ENCODE assay signal across 10 mouse cellular contexts in genomic region chr7:79312246-79312645, GRCm38 (mm10). TPM values are rescaled to one million over a fixed set of nuclear protein-coding genes. Genes with fewer than 3 reads are reported as not detected.
A peak's percentile ranks its signal among the peaks of the same experiment; 100 is the strongest.
DNase-seq lines count a peak whose midpoint lies in the region; ATAC-seq and TF ChIP-seq lines count a peak whose summit lies in the region.
"Had no signal": no experiment of that assay in that cellular context is flagged by ENCODE, and none has a peak within 500 bp of the region (broad histone marks: within the 10 kb centered on the region; RNA-seq: fewer than 3 reads in every experiment).

No protein-coding gene starts in this region.

- DNase-seq in forebrain, embryonic 10.5 days (ENCODE audit: extremely low spot score, low spot score) = no peak
- DNase-seq in neural tube, embryonic 11.5 days (ENCODE audit: low spot score) = no peak
- DNase-seq in neural tube, embryonic 10.5 days (ENCODE audit: extremely low spot score, low spot score) = no peak
- no peak for DNase-seq in stomach, postnatal 0 days (ENCODE audit: low spot score)
- no peak for DNase-seq in layer of hippocampus, adult 8-10 months (ENCODE audit: low spot score in 2 of 2)
- no peak for DNase-seq in retina, embryonic 14.5 days (ENCODE audit: low spot score)
- DNase-seq: kidney, adult 8-10 months had no signal

- no peaks in the 10 kb centered on the region for H3K27me3 ChIP-seq in forebrain, embryonic 10.5 days (ENCODE audit: poor library complexity, severe bottlenecking)
- no peaks in the 10 kb centered on the region for H3K27me3 ChIP-seq in forebrain, embryonic 12.5 days
- no peaks in the 10 kb centered on the region for H3K27me3 ChIP-seq in neural tube, embryonic 11.5 days (ENCODE audit: control insufficient read depth, insufficient read depth, low read length)
- no peaks in the 10 kb centered on the region for H3K27me3 ChIP-seq in liver, embryonic 12.5 days (replicated peaks)
- H3K27me3 ChIP-seq in stomach, postnatal 0 days (ENCODE audit: control insufficient read depth, insufficient read depth, low read length) = no peaks in the 10 kb centered on the region

- H3K9ac ChIP-seq in forebrain, embryonic 12.5 days = no peak overlapping the region
- H3K9ac ChIP-seq in neural tube, embryonic 11.5 days (ENCODE audit: low read length) = peak overlapping the region; percentile 41; the same call in 1 of the 2 replicates
- no peak overlapping the region for H3K9ac ChIP-seq in liver, embryonic 12.5 days
- H3K9ac ChIP-seq in stomach, postnatal 0 days (ENCODE audit: low read length) = peak overlapping the region; percentile 45

- H3K4me2 ChIP-seq in forebrain, embryonic 12.5 days = no peak overlapping the region
- H3K4me2 ChIP-seq in neural tube, embryonic 11.5 days (ENCODE audit: low read depth) = no peak overlapping the region
- no peak overlapping the region for H3K4me2 ChIP-seq in liver, embryonic 12.5 days
- H3K4me2 ChIP-seq in stomach, postnatal 0 days (replicated peaks; ENCODE audit: low read depth) = no peak overlapping the region

- no peak overlapping the region for H3K4me3 ChIP-seq in forebrain, embryonic 10.5 days
- no peak overlapping the region for H3K4me3 ChIP-seq in forebrain, embryonic 12.5 days (replicated peaks)
- no peak overlapping the region for H3K4me3 ChIP-seq in neural tube, embryonic 11.5 days (ENCODE audit: low read depth, low read length)
- H3K4me3 ChIP-seq in liver, embryonic 12.5 days = no peak overlapping the region
- no peak overlapping the region for H3K4me3 ChIP-seq in stomach, postnatal 0 days (ENCODE audit: low read depth, low read length)

- no peaks in the 10 kb centered on the region; the same call in 1 of the 2 replicates for H3K36me3 ChIP-seq in forebrain, embryonic 10.5 days (replicated peaks)
- H3K36me3 ChIP-seq in forebrain, embryonic 12.5 days (replicated peaks) = no peaks in the 10 kb centered on the region; the same call in 1 of the 2 replicates
- H3K36me3 ChIP-seq in neural tube, embryonic 11.5 days (ENCODE audit: control insufficient read depth, insufficient read depth, low read length) = no peaks in the 10 kb centered on the region
- H3K36me3 ChIP-seq in liver, embryonic 12.5 days = 0 out of 2 replicates have a peak, but pooled peaks cover 7% of the 10 kb centered on the region
- no peaks in the 10 kb centered on the region for H3K36me3 ChIP-seq in stomach, postnatal 0 days (ENCODE audit: control insufficient read depth, insufficient read depth, low read length)

- no peak for ATAC-seq in forebrain, embryonic 12.5 days (ENCODE audit: low FRiP score)
- ATAC-seq in neural tube, embryonic 11.5 days (ENCODE audit: insufficient read depth, low FRiP score, low TSS enrichment) = no peak
- ATAC-seq in liver, embryonic 12.5 days = no peak
- no peak for ATAC-seq in stomach, postnatal 0 days (ENCODE audit: low FRiP score, low TSS enrichment)

- TF ChIP-seq CTCF in stomach, postnatal 0 days (IDR thresholded peaks at IDR 0.05; ENCODE audit: low read depth) = no peak

- peak overlapping the region; percentile 69; the same call in 1 of the 2 replicates for H3K27ac ChIP-seq in forebrain, embryonic 10.5 days
- H3K27ac ChIP-seq in forebrain, embryonic 12.5 days = no peak overlapping the region
- no peak overlapping the region for H3K27ac ChIP-seq in neural tube, embryonic 11.5 days (ENCODE audit: low read depth, low read length)
- H3K27ac ChIP-seq in liver, embryonic 12.5 days = 0 out of 2 replicates have a peak overlapping the region, but pooled peaks have one; percentile 12
- peak overlapping the region; percentile 79 for H3K27ac ChIP-seq in stomach, postnatal 0 days (replicated peaks)
- H3K27ac ChIP-seq: macrophage had no signal

- H3K9me3 ChIP-seq in forebrain, embryonic 10.5 days = no peaks in the 10 kb centered on the region
- H3K9me3 ChIP-seq in forebrain, embryonic 12.5 days = no peaks in the 10 kb centered on the region
- H3K9me3 ChIP-seq in neural tube, embryonic 11.5 days (ENCODE audit: control insufficient read depth, low read length) = no peaks in the 10 kb centered on the region
- H3K9me3 ChIP-seq in liver, embryonic 12.5 days (replicated peaks) = no peaks in the 10 kb centered on the region
- H3K9me3 ChIP-seq in stomach, postnatal 0 days (ENCODE audit: control insufficient read depth, low read length) = no peaks in the 10 kb centered on the region

- WGBS in forebrain, embryonic 10.5 days = 78% methylated on average over 8 of the region's 8 CpGs
- WGBS in forebrain, embryonic 12.5 days = 75% methylated on average over 8 of the region's 8 CpGs
- WGBS in neural tube, embryonic 11.5 days = 58% methylated on average over 6 of the region's 8 CpGs
- 64% methylated on average over 8 of the region's 8 CpGs for WGBS in liver, embryonic 12.5 days (ENCODE audit: insufficient replicate concordance)
- 53% methylated on average over 7 of the region's 8 CpGs for WGBS in stomach, postnatal 0 days

- no peak for TF ChIP-seq EP300 in stomach, postnatal 0 days (optimal IDR thresholded peaks at IDR 0.05)

- H3K4me1 ChIP-seq in forebrain, embryonic 10.5 days = peaks cover 90% of the 10 kb centered on the region
- peaks cover 75% of the 10 kb centered on the region for H3K4me1 ChIP-seq in forebrain, embryonic 12.5 days
- peaks cover 24% of the 10 kb centered on the region for H3K4me1 ChIP-seq in neural tube, embryonic 11.5 days (ENCODE audit: control insufficient read depth, insufficient read depth, low read length)
- peaks cover 94% of the 10 kb centered on the region for H3K4me1 ChIP-seq in liver, embryonic 12.5 days
- peaks cover 20% of the 10 kb centered on the region for H3K4me1 ChIP-seq in stomach, postnatal 0 days (replicated peaks; ENCODE audit: control insufficient read depth, insufficient read depth)

RNA-seq across cellular contexts. Expression of gene Abhd2, which starts 39.2 kb away (rescaled TPM):
- polyA plus RNA-seq in forebrain, embryonic 10.5 days (2016; fragmentation: Nextera tagmentation; extraction: Ambion mirVana) = 7.6 and 8.6 TPM in 2 replicates
- 12.1 and 15.3 TPM in 2 replicates for polyA plus RNA-seq in forebrain, embryonic 12.5 days (2016; fragmentation: Nextera tagmentation; extraction: Ambion mirVana)
- polyA plus RNA-seq in neural tube, embryonic 11.5 days (2014; fragmentation: Nextera tagmentation; extraction: Ambion mirVana) = 14.0 and 14.3 TPM in 2 replicates
- 9.6 and 10.5 TPM in 2 replicates for polyA plus RNA-seq in liver, embryonic 12.5 days (2016; fragmentation: Nextera tagmentation; extraction: Ambion mirVana)
- polyA plus RNA-seq in stomach, postnatal 0 days (2015; fragmentation: Nextera tagmentation; extraction: Ambion mirVana) = 24.6 and 27.5 TPM in 2 replicates
- 10 to 100 TPM; 66.3 to 80.7 (median 73.3) TPM for total RNA-seq in layer of hippocampus, adult 8-10 months (2022)

Comparison
In these comparisons a context has a peak if more than half of its experiments do, and no peak if none do; other contexts are left out.
1. H3K27ac ChIP-seq: peak in forebrain, embryonic 10.5 days (single experiment), liver, embryonic 12.5 days (single experiment) and stomach, postnatal 0 days (single experiment); none in forebrain, embryonic 12.5 days (single experiment) and neural tube, embryonic 11.5 days (single experiment).
2. H3K9ac ChIP-seq: peak in neural tube, embryonic 11.5 days (single experiment) and stomach, postnatal 0 days (single experiment); none in forebrain, embryonic 12.5 days (single experiment) and liver, embryonic 12.5 days (single experiment).